Mouse (Mus musculus): Measurements from ENCODE around the gene Gm10392.

- no peak for TF ChIP-seq CTCF (IDR thresholded peaks at IDR 0.05; ENCODE audit: control insufficient read depth, insufficient read depth, low read length)
- TF ChIP-seq POLR2A (IDR thresholded peaks at IDR 0.05; ENCODE audit: borderline replicate concordance, control insufficient read depth, low read depth, low read length) = no peak
Observed at GRCm38 (mm10) chr11:77492311-77492871, 26.6 kb downstream of the Gm10392 start.

Measured in bone marrow, adult 2 months (tissue).